Mouse (Mus musculus) hindbrain, embryonic 13.5 days (tissue): ENCODE measurements around the gene Rgl1. TPM values are rescaled to one million over a fixed set of nuclear protein-coding genes. Genes with fewer than 3 reads are reported as not detected.

Experiments used
- ATAC-seq: fragments of 200-750 bp; cut with Nextera tagmentation; 2 replicates; pipeline ENCODE4 v1.8.0; 2017; ENCODE audit warnings: moderate TSS enrichment; ENCODE audit not compliant: low FRiP score
- H3K27ac ChIP-seq: fragments of 300-500 bp; sonication (generic); 2 replicates; pipeline ENCODE4 v1.5.1; 2015; ENCODE audit warnings: inconsistent platforms, mild to moderate bottlenecking, moderate library complexity
- H3K27me3 ChIP-seq: fragments of 300-500 bp; sonication (generic); 2 replicates; pipeline ENCODE4 v1.6.1; 2015; ENCODE audit warnings: mild to moderate bottlenecking, inconsistent platforms
- H3K36me3 ChIP-seq: fragments of 300-500 bp; sonication (generic); 2 replicates; pipeline ENCODE4 v1.6.1; 2015; ENCODE audit warnings: mild to moderate bottlenecking, inconsistent platforms
- H3K4me1 ChIP-seq: fragments of 300-500 bp; sonication (generic); replicated peaks from 2 replicates; pipeline ENCODE4 v1.6.1; 2015; ENCODE audit warnings: inconsistent platforms
- H3K4me2 ChIP-seq: fragments of 300-500 bp; sonication (generic); 2 replicates; pipeline ENCODE4 v1.6.1; 2015; ENCODE audit warnings: inconsistent platforms, mild to moderate bottlenecking, moderate library complexity
- H3K4me3 ChIP-seq: fragments of 300-500 bp; sonication (generic); 2 replicates; pipeline ENCODE4 v1.5.1; 2015; ENCODE audit warnings: mild to moderate bottlenecking, inconsistent platforms
- H3K9ac ChIP-seq: fragments of 300-500 bp; sonication (generic); 2 replicates; pipeline ENCODE4 v1.6.1; 2015; ENCODE audit warnings: mild to moderate bottlenecking, inconsistent platforms
- H3K9me3 ChIP-seq: fragments of 300-500 bp; sonication (generic); 2 replicates; pipeline ENCODE4 v1.6.1; 2016; ENCODE audit warnings: inconsistent platforms
- WGBS: fragments of 180-500 bp; shearing (Covaris S2); methylation state at CpG from one replicate; pipeline ENCODE4 v1.1.7; 2015; 5-methylcytosine and 5-hydroxymethylcytosine counted together
- polyA plus RNA-seq: library from polyadenylated mRNA; unstranded; fragments of >200 nt; fragmentation: Nextera tagmentation; extraction: Ambion mirVana; gene quantifications from 2 replicates; pipeline ENCODE4 v1.2.1, GENCODE M21; 2015

Gene Rgl1
- polyA plus RNA-seq, 1 experiment from 2014 or later: 19.8 TPM

DNA sequence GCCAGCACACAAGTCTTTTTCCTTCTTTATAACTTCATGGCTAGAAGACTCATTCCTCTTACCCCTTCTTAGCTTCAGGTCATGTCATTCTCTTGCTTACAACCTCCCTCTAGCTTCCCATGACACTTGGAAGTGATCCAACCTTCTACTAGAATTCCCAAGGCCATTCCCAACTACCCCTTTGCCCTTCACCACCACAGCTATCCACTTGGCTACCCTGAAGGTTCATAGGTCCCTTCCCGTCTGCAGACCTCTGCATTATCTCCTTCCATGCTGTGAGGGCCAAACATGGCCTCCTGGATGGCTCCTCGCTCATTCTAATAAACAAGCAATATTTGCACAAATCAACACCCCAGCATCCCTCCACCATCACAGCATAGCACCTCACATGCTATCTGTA lies 165.7 kb downstream of the Rgl1 start:
- 90% methylated on average over 2 of the region's 2 CpGs for WGBS
- H3K4me1 ChIP-seq: 0 out of 2 replicates have a peak, but pooled peaks cover 4% of the 10 kb centered on the region
- H3K27ac ChIP-seq: no peak overlapping the region
- H3K9me3 ChIP-seq: no peaks in the 10 kb centered on the region
- H3K27me3 ChIP-seq: no peaks in the 10 kb centered on the region
- H3K9ac ChIP-seq: no peak overlapping the region
- no peak overlapping the region for H3K4me2 ChIP-seq
- no peak for ATAC-seq
- no peak overlapping the region for H3K4me3 ChIP-seq
- H3K36me3 ChIP-seq: no peaks in the 10 kb centered on the region

DNA sequence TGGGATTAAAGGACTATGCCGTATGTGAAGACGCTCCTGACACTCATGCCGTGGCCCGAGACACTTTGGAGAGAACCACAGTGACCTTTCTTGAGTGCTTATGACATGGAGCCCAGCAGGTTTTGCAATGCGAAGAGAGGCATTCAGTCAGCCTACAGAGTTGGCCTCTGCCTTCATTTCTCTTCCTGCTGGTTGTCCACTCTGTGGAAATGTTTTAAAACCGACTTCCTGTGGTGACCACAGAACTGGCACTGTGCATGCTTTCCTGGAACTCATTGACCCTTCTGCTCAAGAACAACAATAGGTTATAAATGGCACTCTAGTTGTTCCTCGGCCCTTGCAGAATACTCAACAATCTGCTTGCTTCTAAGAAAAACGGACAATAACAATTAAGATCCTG lies 166.8 kb downstream of the Rgl1 start:
- ATAC-seq: no peak
- 74% methylated on average over 8 of the region's 8 CpGs for WGBS

DNA sequence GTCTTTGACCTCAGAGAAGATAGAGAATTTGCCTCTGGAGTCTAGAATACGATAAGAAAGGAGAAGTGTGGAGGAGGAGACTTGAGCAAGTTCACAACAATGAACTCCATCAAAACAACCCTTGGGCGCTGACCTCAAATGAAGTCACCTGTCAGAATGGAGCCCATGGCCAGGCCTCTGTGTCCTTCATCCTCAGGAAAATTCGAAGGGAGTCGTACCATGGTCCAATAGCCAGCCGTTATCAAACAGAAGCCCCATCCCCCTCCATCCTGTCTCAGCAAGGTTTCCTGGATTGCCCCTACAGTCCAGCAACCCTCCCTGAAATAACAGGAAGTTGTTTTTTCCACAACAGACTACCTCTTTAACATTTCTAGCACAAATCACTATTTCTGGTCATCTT lies 171.5 kb downstream of the Rgl1 start:
- Histone ChIP-seq H3K4me3 (no peak overlapping the region), H3K9ac (no peak overlapping the region), H3K27me3 (no peaks in the 10 kb centered on the region), H3K36me3 (no peaks in the 10 kb centered on the region), H3K9me3 (no peaks in the 10 kb centered on the region), H3K27ac (no peak overlapping the region), H3K4me2 (no peak overlapping the region), H3K4me1 (peaks cover 20% of the 10 kb centered on the region; the same call in 1 of the 2 replicates)
- ATAC-seq: no peak
- 83% methylated on average over 5 of the region's 5 CpGs for WGBS

More for the DNA sequence above, 166.8 kb downstream of the Rgl1 start:
- Histone ChIP-seq H3K9me3 (no peaks in the 10 kb centered on the region), H3K9ac (no peak overlapping the region), H3K27me3 (no peaks in the 10 kb centered on the region), H3K4me1 (0 out of 2 replicates have a peak, but pooled peaks cover 4% of the 10 kb centered on the region), H3K36me3 (no peaks in the 10 kb centered on the region), H3K4me3 (no peak overlapping the region), H3K27ac (no peak overlapping the region), H3K4me2 (no peak overlapping the region)

DNA sequence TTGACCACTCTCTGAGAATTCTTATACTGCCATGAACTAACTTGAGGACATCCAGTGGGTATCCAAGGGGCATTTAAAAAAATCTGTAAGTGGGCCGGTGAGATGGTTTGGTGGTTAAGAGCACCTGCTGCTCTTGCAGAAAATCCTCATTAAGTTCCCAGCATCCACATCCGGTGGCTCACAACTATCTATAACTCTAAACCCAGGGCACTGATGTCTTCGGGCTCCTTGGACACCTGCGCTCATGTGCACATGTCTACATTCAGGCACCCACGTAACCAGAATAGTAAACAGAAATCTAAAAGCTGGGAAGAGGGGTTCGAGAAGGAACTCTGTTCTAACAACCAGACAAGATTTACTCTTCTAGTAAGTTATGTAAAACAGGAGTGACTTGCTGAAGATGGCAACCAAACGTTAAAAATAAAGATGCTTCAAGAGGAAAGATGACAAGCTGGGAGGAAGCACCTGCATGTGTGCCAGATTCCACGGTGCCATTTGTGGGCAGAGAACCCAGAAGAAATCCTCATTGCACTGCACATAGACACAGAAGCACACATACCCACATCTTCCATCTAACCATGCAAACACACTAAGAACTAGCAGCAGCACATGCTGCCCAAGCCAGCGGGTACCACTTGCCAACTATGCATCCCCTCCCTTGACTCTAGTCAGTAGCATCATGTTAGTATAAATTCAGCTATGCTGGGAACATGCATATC lies 172.2 kb downstream of the Rgl1 start:
- 90% methylated on average over 9 of the region's 9 CpGs for WGBS
- H3K4me2 ChIP-seq: no peak overlapping the region

DNA sequence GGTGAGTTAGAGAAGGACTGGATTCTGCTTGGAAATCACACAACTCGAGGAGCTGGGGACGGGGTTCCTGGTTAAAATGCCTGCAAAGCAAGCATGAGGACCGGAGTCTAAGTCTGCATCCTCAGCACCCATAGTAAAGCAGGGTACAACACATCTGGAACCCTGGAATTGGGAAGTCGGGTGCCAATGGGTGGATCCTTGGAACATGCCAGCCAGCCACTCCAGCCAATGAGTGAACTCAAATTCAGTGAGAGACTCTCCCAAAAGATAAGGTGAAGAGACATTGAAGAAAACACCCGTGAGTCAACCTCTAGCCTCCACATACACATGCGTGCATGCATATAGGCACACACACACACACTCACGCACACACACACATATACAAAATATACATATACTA lies 172.8 kb downstream of the Rgl1 start:
- Histone ChIP-seq H3K27ac (no peak overlapping the region), H3K4me2 (no peak overlapping the region), H3K4me3 (no peak overlapping the region), H3K27me3 (no peaks in the 10 kb centered on the region), H3K36me3 (no peaks in the 10 kb centered on the region), H3K9me3 (no peaks in the 10 kb centered on the region), H3K9ac (no peak overlapping the region), H3K4me1 (peaks cover 23% of the 10 kb centered on the region; the same call in 1 of the 2 replicates)
- WGBS: 92% methylated on average over 7 of the region's 7 CpGs
- no peak for ATAC-seq

More for the DNA sequence above, 172.2 kb downstream of the Rgl1 start:
- Histone ChIP-seq H3K4me3 (no peak overlapping the region), H3K9me3 (no peaks in the 10 kb centered on the region), H3K36me3 (no peaks in the 10 kb centered on the region), H3K4me1 (peaks cover 26% of the 10 kb centered on the region; the same call in 1 of the 2 replicates), H3K9ac (no peak overlapping the region), H3K27me3 (no peaks in the 10 kb centered on the region), H3K27ac (no peak overlapping the region)
- ATAC-seq: no peak

DNA sequence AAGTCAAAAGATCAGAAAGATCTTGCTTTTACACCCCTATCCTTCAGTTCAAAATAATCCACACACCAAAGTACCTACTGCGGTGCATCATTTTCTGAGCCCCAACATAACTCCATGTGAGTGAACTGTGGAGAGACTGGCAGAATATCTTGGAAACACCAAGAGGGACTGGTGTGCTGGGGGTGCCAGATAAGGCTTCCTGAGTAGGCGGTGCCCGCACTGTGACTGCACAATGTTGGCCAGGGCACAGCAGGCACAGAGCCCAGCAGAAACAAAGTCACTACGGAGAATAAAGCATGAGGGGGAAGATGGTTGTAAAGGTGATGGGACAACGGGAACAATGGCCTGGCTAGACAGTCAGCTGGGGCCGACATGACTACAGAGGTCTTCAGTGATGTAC lies 173.5 kb downstream of the Rgl1 start:
- no peak overlapping the region for H3K4me3 ChIP-seq
- H3K9ac ChIP-seq: no peak overlapping the region
- no peaks in the 10 kb centered on the region for H3K9me3 ChIP-seq
- no peaks in the 10 kb centered on the region for H3K27me3 ChIP-seq
- ATAC-seq: no peak
- no peak overlapping the region for H3K4me2 ChIP-seq
- H3K4me1 ChIP-seq: peaks cover 22% of the 10 kb centered on the region; the same call in 1 of the 2 replicates
- H3K36me3 ChIP-seq: no peaks in the 10 kb centered on the region
- 80% methylated on average over 6 of the region's 6 CpGs for WGBS
- H3K27ac ChIP-seq: no peak overlapping the region

DNA sequence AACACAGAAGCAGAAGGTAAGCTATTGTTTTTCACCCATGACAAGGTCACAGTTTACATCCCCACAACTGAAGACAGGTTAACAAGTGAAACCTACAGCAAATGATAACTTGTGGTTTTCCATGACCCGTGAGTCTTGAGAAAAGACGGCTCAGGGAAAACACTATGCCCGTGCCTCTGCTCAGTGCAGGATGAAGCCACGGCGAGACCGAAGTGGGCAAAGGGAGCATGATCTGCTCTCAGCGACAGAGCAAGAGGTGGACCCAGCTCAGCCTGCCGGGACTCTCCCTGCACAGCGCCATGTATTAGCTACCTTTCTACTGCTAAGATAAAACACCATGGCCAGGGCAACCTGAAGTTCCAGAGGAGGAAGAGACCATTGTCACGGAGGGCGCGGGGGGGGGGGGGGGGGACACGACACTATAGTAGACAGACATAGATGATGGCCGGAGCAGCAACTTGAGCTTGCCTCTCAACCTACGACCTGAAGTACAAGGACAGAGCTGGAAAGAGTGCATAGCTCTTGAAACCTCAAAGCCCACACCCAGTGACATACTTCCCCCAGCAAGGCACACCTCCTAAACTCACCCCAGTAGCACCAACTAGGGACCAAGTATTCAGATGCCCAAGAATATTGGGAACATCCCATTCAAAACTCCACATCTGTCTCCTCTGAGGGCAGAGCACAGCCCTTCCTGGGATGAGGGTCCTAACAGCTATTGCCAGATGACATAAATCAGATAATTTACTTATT lies 174.2 kb downstream of the Rgl1 start:
- Histone ChIP-seq H3K4me3 (no peak overlapping the region), H3K9me3 (no peaks in the 10 kb centered on the region), H3K36me3 (no peaks in the 10 kb centered on the region), H3K4me1 (peaks cover 22% of the 10 kb centered on the region; the same call in 1 of the 2 replicates), H3K27me3 (no peaks in the 10 kb centered on the region), H3K9ac (no peak overlapping the region), H3K4me2 (no peak overlapping the region), H3K27ac (no peak overlapping the region)
- ATAC-seq: no peak
- WGBS: 94% methylated on average over 14 of the region's 15 CpGs

DNA sequence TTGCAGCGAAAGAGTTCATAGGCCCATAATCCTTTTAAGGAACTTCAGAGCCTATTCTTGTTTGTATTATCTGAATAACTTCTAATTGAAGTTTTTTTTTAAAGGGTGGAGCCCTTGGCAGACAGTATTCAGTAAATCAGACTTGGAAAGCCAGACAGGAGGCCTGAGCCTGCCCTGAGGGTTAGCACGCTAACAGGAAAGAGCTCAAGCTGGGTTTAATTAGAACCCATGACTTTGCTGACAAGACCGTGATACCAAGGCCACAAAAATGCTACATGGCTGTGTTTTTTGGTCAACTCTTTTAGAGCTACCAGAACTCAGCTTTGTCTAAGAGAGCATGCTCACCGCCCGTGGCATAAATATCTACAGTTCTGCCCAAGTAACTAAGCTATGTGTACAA lies 175.8 kb downstream of the Rgl1 start:
- WGBS: 81% methylated on average over 5 of the region's 5 CpGs
- Histone ChIP-seq H3K36me3 (no peaks in the 10 kb centered on the region), H3K4me1 (peaks cover 22% of the 10 kb centered on the region; the same call in 1 of the 2 replicates), H3K9me3 (no peaks in the 10 kb centered on the region), H3K27me3 (no peaks in the 10 kb centered on the region), H3K9ac (no peak overlapping the region), H3K4me3 (no peak overlapping the region), H3K27ac (no peak overlapping the region), H3K4me2 (no peak overlapping the region)
- no peak for ATAC-seq

DNA sequence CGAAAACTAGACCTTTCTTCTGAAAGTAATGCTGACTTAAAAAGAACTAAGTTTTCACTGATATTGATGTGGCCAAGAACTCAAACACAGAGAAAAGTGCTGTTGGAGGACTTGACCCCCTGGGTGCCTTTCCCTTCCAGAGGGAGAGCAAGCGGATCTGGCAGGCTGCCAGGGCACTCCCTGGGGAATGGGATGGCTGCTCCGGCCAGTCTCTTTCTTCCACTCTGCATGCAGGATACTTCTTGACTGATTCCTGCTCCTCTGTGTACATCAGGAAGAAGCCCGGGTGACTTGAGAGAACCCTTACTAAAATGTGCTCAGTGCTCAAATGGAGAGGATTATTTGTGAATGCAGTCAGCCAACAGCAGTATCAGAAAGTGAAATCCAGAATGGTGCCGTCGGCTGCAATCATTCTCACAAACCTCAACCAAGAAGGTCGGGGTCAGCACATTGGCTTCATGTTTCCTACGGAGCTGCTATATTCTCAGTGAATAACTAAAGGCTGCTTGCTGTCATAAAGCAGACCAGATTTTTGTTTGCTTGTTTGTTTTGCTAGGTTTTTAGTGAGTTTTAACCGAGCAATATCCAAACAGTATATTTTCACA lies 176.7 kb downstream of the Rgl1 start:
- H3K27ac ChIP-seq: peak overlapping the region; percentile 44
- 51% methylated on average over 9 of the region's 9 CpGs for WGBS
- no peaks in the 10 kb centered on the region for H3K9me3 ChIP-seq
- H3K4me1 ChIP-seq: peaks cover 22% of the 10 kb centered on the region; the same call in 1 of the 2 replicates
- H3K4me2 ChIP-seq: no peak overlapping the region
- H3K9ac ChIP-seq: no peak overlapping the region
- no peaks in the 10 kb centered on the region for H3K27me3 ChIP-seq
- no peak for ATAC-seq
- no peaks in the 10 kb centered on the region for H3K36me3 ChIP-seq
- no peak overlapping the region for H3K4me3 ChIP-seq

DNA sequence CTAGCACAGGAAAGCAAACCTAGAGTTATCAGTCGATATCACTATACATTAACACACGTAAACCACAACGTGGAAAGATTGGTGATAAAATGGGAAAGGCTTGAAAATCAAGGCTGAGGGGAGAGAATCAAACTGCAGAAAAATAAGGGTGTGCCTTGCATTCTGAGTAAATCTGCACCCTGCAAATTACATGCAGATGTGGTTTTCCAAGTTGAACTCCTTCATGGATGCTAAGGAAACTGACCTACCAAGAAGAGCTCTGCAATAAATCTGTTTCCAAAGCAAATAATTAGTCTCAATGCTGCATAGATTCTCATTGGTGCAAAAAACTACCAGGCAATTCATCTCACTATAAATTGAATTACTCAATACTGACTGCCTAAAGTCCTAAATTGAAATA lies 178.7 kb downstream of the Rgl1 start:
- H3K27me3 ChIP-seq: no peaks in the 10 kb centered on the region
- WGBS: 84% methylated on average over 3 of the region's 3 CpGs

DNA sequence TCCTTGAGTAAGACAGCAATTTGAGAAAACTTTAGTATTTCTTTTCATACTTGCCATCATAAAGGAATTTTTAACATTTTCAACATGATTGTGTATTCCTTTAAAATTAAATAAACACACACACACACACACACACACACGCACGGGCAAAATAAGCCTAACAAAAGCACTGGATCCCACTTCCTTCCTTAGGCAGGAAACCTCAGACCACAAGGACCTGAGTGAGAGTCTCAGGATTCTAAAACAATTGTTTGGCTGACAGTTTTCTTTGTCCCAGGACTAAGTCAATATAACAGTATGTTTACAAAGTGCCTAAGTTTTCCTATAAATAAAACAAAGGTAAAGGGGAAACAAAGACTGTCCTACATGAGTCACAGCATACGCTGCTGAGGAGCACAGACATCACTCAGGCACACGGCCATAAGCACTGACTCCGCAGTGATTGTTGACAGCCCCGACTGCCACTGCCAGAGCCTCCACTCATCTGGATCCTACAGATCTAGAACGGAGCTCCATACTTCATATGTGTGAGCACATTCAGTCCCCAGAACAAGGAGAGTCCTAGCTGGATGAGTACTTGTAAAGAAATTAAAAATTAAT lies 180.7 kb downstream of the Rgl1 start:
- no peak for ATAC-seq
- Histone ChIP-seq H3K4me2 (no peak overlapping the region), H3K27me3 (no peaks in the 10 kb centered on the region), H3K4me1 (peaks cover 9% of the 10 kb centered on the region; the same call in 1 of the 2 replicates), H3K4me3 (no peak overlapping the region), H3K27ac (no peak overlapping the region), H3K9ac (no peak overlapping the region), H3K9me3 (no peaks in the 10 kb centered on the region), H3K36me3 (no peaks in the 10 kb centered on the region)
- WGBS: 79% methylated on average over 7 of the region's 7 CpGs

More for the DNA sequence above, 178.7 kb downstream of the Rgl1 start:
- Histone ChIP-seq H3K36me3 (no peaks in the 10 kb centered on the region), H3K9ac (no peak overlapping the region), H3K9me3 (no peaks in the 10 kb centered on the region), H3K4me2 (no peak overlapping the region), H3K4me1 (peaks cover 18% of the 10 kb centered on the region; the same call in 1 of the 2 replicates), H3K27ac (no peak overlapping the region), H3K4me3 (no peak overlapping the region)
- no peak for ATAC-seq

DNA sequence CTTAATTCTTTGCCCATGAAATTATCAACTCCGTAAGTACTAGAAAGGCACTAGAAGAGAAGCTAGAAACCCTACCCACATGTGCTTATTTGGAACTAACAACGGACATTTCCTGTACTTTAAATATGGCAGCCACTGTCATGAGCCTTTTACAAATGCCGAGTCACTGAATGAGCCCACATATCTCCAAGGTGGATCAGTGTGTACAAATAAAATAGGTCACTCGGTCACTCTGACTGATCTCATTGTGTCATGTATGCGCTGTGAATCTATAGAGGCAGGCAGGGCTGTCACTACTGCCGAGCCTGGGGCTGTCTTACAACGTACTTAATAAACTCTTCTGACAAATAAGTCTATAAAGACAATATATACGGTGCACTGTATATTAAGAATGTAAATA lies 181.2 kb downstream of the Rgl1 start:
- no peak for ATAC-seq
- H3K36me3 ChIP-seq: no peaks in the 10 kb centered on the region
- H3K4me1 ChIP-seq: peaks cover 9% of the 10 kb centered on the region; the same call in 1 of the 2 replicates
- H3K9ac ChIP-seq: no peak overlapping the region
- H3K4me3 ChIP-seq: no peak overlapping the region
- H3K4me2 ChIP-seq: no peak overlapping the region
- WGBS: 78% methylated on average over 8 of the region's 8 CpGs
- no peak overlapping the region for H3K27ac ChIP-seq
- no peaks in the 10 kb centered on the region for H3K9me3 ChIP-seq
- H3K27me3 ChIP-seq: no peaks in the 10 kb centered on the region
